Mouse (Mus musculus) kidney, adult 2 months (tissue): ENCODE data around the gene Olfr1229.

Experiments used
- CTCF ChIP-seq: fragments of 200-500 bp; conservative IDR thresholded peaks from 2 replicates; pipeline ENCODE4 v1.5.1; 2011; ENCODE audit warnings: low read depth, mild to moderate bottlenecking, control low read depth, low read length, moderate library complexity, mixed read lengths; ENCODE audit not compliant: insufficient read depth, insufficient read length
- POLR2A ChIP-seq: fragments of 200-500 bp; IDR thresholded peaks from one replicate; pipeline ENCODE4 v1.6.1; 2011; ENCODE audit warnings: low read depth, low read length, control low read depth

DNA sequence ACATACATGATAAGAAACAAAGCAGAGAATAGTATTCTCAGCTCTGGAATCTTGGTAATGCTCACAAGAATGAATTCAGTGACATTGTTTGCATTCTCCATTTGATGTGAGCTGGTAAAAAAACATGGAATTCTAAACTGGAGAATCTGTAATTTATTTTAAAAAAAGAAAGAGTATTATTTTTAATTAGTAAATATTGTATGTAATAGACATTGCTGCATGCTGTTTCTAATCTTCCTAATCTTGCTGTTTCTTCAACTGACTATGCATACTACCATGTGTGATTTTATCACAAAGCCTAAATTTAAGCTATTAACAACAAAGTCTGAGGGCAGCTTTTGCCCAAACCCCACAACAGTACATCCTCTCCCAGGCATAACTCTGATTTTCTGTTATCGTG, 9.4 kb upstream of the Olfr1229 start, which contains the start of gene Olfr1230:
- TF ChIP-seq CTCF, result no peak
- no peak for TF ChIP-seq POLR2A
